Mouse (Mus musculus): ENCODE data around the gene Gse1.

The Gse1 gene

GRCm38 (mm10) chr8:120408241-120409215 is 180.3 kb downstream of the Gse1 start:
- DNase-seq, result no peak

GRCm38 (mm10) chr8:120409371-120410013 is 181.2 kb downstream of the Gse1 start:
- no peak for DNase-seq

GRCm38 (mm10) chr8:120411059-120411458 is 182.8 kb downstream of the Gse1 start:
- no peak for DNase-seq

- DNase-seq, result no peak
These were observed 183.6 kb downstream of the Gse1 start for GRCm38 (mm10) chr8:120411862-120412261.

GRCm38 (mm10) chr8:120412357-120412756 is 184.1 kb downstream of the Gse1 start:
- DNase-seq, result no peak

GRCm38 (mm10) chr8:120412911-120413625 is 184.8 kb downstream of the Gse1 start:
- DNase-seq, result no peak

- no peak for DNase-seq
These were observed 185.4 kb downstream of the Gse1 start for GRCm38 (mm10) chr8:120413626-120413988.

GRCm38 (mm10) chr8:120414216-120414615 is 186.0 kb downstream of the Gse1 start:
- DNase-seq, result no peak

- DNase-seq, result no peak
These were observed 187.2 kb downstream of the Gse1 start for GRCm38 (mm10) chr8:120415474-120415873.

GRCm38 (mm10) chr8:120416173-120416521 is 187.9 kb downstream of the Gse1 start:
- DNase-seq, result no peak

- no peak for DNase-seq
These were observed 188.5 kb downstream of the Gse1 start for GRCm38 (mm10) chr8:120416522-120417394.

GRCm38 (mm10) chr8:120418188-120418587 is 189.9 kb downstream of the Gse1 start:
- DNase-seq, result no peak

- no peak for DNase-seq
These were observed 191.4 kb downstream of the Gse1 start for GRCm38 (mm10) chr8:120419675-120420074.

- no peak for DNase-seq
These were observed 192.0 kb downstream of the Gse1 start for GRCm38 (mm10) chr8:120420226-120420625.

- no peak for DNase-seq
These were observed 193.4 kb downstream of the Gse1 start for GRCm38 (mm10) chr8:120421638-120422037.

- DNase-seq, result no peak
These were observed 194.0 kb downstream of the Gse1 start for GRCm38 (mm10) chr8:120422236-120422635.

GRCm38 (mm10) chr8:120423576-120423975 is 195.3 kb downstream of the Gse1 start:
- DNase-seq, result no peak

GRCm38 (mm10) chr8:120424829-120425198 is 196.6 kb downstream of the Gse1 start:
- no peak for DNase-seq

- DNase-seq, result no peak
These were observed 197.1 kb downstream of the Gse1 start for GRCm38 (mm10) chr8:120425199-120425941.

- no peak for DNase-seq
These were observed 197.8 kb downstream of the Gse1 start for GRCm38 (mm10) chr8:120426105-120426504.

- DNase-seq, result no peak
These were observed 198.5 kb downstream of the Gse1 start for GRCm38 (mm10) chr8:120426622-120427385.

Measured in cerebellum, adult 8-10 months (tissue).